Mouse (Mus musculus): ENCODE results near the gene Phex. TPM values are rescaled to one million over a fixed set of nuclear protein-coding genes. Genes with fewer than 3 reads are reported as not detected.
A peak's percentile ranks its signal among the peaks of the same experiment; 100 is the strongest.

The Phex gene
- polyA plus RNA-seq, 1 experiment from 2014 or later: 0.89 TPM

- ATAC-seq (ENCODE audit: low FRiP score): no peak
- H3K4me2 ChIP-seq (replicated peaks): no peak overlapping the region
- WGBS: 62% methylated on average over 1 of the region's 1 CpGs
- no peaks in the 10 kb centered on the region for H3K27me3 ChIP-seq
- no peaks in the 10 kb centered on the region for H3K4me1 ChIP-seq
- no peaks in the 10 kb centered on the region for H3K9me3 ChIP-seq (replicated peaks)
- no peak overlapping the region for H3K4me3 ChIP-seq
- no peaks in the 10 kb centered on the region for H3K36me3 ChIP-seq
- H3K9ac ChIP-seq: no peak overlapping the region
- no peak overlapping the region for H3K27ac ChIP-seq
These were observed 37.7 kb downstream of the Phex start for GRCm38 (mm10) chrX:157377456-157377855.

- Histone ChIP-seq H3K36me3 (no peaks in the 10 kb centered on the region), H3K27ac (no peak overlapping the region), H3K9ac (no peak overlapping the region), H3K4me2 (replicated peaks) (no peak overlapping the region), H3K4me3 (no peak overlapping the region), H3K4me1 (no peaks in the 10 kb centered on the region), H3K9me3 (replicated peaks) (no peaks in the 10 kb centered on the region), H3K27me3 (no peaks in the 10 kb centered on the region)
- WGBS: 72% methylated on average over 3 of the region's 3 CpGs
- ATAC-seq (ENCODE audit: low FRiP score): no peak
These were observed 41.2 kb downstream of the Phex start for GRCm38 (mm10) chrX:157373873-157374272.

DNA sequence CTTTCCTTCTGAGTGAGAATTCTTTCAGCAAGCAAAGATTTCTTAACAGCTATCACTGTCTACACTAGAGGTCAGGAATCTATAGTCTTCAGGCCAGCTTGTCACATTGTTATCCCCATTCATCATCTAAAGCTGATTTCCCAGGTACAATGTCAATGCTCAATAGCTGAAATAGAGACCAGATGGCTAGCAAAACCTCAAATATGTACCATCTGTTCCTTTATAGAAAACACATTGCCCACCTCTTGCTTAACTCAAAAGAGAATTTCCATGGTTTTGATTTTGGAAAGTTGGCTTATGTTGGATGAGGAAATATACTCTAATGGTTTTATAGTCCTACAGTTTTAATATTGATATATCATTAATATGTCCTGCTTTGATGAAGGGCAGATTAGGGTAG is 45.9 kb downstream of the Phex start:
- H3K9me3 ChIP-seq (replicated peaks): no peaks in the 10 kb centered on the region
- ATAC-seq (ENCODE audit: low FRiP score): no peak
- no peak overlapping the region for H3K4me3 ChIP-seq
- H3K4me2 ChIP-seq (replicated peaks): no peak overlapping the region
- no peaks in the 10 kb centered on the region for H3K36me3 ChIP-seq
- H3K27ac ChIP-seq: no peak overlapping the region
- H3K4me1 ChIP-seq: no peaks in the 10 kb centered on the region
- H3K27me3 ChIP-seq: no peaks in the 10 kb centered on the region
- H3K9ac ChIP-seq: no peak overlapping the region

DNA sequence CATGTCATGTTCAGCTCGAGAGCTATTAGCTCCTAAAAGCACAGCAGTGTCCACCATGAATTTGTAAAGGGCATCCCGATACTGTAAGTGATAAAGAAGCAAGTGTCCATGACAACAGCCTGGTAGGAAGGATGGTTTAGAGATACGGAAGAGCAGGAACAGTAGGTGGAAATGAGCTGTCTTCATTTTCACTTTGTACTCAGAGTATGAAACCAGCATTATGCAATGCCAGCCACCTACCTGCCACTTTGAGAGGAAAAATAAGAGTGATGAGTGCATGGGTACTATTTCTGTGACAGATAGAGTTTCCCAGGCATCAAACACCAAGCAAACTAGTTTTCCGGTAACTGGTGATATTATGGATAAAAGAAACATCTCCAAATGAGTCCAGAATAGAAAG is 59.6 kb downstream of the Phex start:
- no peaks in the 10 kb centered on the region for H3K4me1 ChIP-seq
- no peak overlapping the region for H3K27ac ChIP-seq
- no peaks in the 10 kb centered on the region for H3K27me3 ChIP-seq
- no peak overlapping the region for H3K4me2 ChIP-seq (replicated peaks)
- no peak for ATAC-seq (ENCODE audit: low FRiP score)
- H3K4me3 ChIP-seq: no peak overlapping the region
- H3K9me3 ChIP-seq (replicated peaks): no peaks in the 10 kb centered on the region
- 85% methylated on average over 4 of the region's 4 CpGs for WGBS
- no peak overlapping the region for H3K9ac ChIP-seq
- no peaks in the 10 kb centered on the region for H3K36me3 ChIP-seq

GRCm38 (mm10) chrX:157346201-157346600 is 68.9 kb downstream of the Phex start:
- Histone ChIP-seq H3K4me3 (no peak overlapping the region), H3K27me3 (no peaks in the 10 kb centered on the region), H3K36me3 (no peaks in the 10 kb centered on the region), H3K4me2 (replicated peaks) (no peak overlapping the region), H3K4me1 (no peaks in the 10 kb centered on the region), H3K9ac (no peak overlapping the region), H3K9me3 (replicated peaks) (no peaks in the 10 kb centered on the region), H3K27ac (no peak overlapping the region)
- WGBS: 84% methylated on average over 6 of the region's 6 CpGs
- no peak for ATAC-seq (ENCODE audit: low FRiP score)

DNA sequence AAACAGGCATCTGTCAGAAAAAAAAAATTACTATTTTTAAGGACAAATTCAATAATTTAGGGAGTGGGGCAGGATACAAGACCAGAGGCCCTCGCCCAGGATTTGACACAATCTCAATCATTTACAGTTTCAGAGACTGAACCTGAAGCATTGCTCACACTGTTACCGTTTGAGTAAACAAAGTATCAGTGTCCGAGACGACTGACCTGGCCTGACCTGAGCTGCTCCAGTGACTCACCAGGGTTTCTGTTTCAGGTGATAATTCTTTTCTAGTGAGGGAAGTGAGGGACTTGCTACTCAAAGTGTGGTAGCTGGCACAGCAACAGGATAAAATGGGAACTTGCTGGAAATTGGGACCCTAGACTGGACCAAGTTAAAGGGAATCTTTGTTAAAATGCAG is 80.4 kb downstream of the Phex start:
- H3K9ac ChIP-seq: no peak overlapping the region
- no peaks in the 10 kb centered on the region for H3K4me1 ChIP-seq
- H3K9me3 ChIP-seq (replicated peaks): no peaks in the 10 kb centered on the region
- no peak overlapping the region for H3K4me2 ChIP-seq (replicated peaks)
- no peaks in the 10 kb centered on the region for H3K27me3 ChIP-seq
- WGBS: 53% methylated on average over 4 of the region's 4 CpGs
- H3K27ac ChIP-seq: no peak overlapping the region
- ATAC-seq (ENCODE audit: low FRiP score): no peak
- H3K4me3 ChIP-seq: no peak overlapping the region
- H3K36me3 ChIP-seq: no peaks in the 10 kb centered on the region

GRCm38 (mm10) chrX:157329821-157330220 is 85.3 kb downstream of the Phex start:
- H3K9me3 ChIP-seq (replicated peaks): no peaks in the 10 kb centered on the region
- WGBS: 90% methylated on average over 3 of the region's 3 CpGs
- no peaks in the 10 kb centered on the region for H3K36me3 ChIP-seq
- H3K27ac ChIP-seq: no peak overlapping the region
- H3K27me3 ChIP-seq: no peaks in the 10 kb centered on the region
- ATAC-seq (ENCODE audit: low FRiP score): no peak
- H3K9ac ChIP-seq: no peak overlapping the region
- H3K4me3 ChIP-seq: no peak overlapping the region
- H3K4me1 ChIP-seq: no peaks in the 10 kb centered on the region
- H3K4me2 ChIP-seq (replicated peaks): no peak overlapping the region

DNA sequence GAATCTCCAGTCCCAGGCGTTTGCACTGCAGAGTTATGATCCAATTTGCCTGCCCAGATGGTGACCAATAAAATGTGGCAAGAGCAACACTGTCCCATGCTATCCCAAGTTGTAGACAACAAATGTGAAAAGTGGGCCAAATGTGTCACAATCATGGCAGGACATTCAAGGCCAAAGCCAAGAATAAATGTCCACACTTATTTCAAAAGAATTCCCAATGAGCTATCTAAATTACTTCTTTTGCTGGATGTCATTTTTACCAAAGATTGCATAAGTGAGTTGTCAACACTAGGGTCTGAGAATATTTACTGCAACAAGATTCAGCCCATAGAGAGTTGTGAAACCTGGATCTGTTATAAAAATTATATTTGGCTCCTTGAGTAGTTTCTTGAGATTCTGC is 86.7 kb downstream of the Phex start:
- Histone ChIP-seq H3K4me1 (no peaks in the 10 kb centered on the region), H3K9me3 (replicated peaks) (no peaks in the 10 kb centered on the region), H3K9ac (no peak overlapping the region), H3K4me2 (replicated peaks) (no peak overlapping the region), H3K36me3 (no peaks in the 10 kb centered on the region), H3K4me3 (no peak overlapping the region), H3K27me3 (no peaks in the 10 kb centered on the region), H3K27ac (no peak overlapping the region)
- WGBS: 68% methylated on average over 1 of the region's 1 CpGs
- no peak for ATAC-seq (ENCODE audit: low FRiP score)

DNA sequence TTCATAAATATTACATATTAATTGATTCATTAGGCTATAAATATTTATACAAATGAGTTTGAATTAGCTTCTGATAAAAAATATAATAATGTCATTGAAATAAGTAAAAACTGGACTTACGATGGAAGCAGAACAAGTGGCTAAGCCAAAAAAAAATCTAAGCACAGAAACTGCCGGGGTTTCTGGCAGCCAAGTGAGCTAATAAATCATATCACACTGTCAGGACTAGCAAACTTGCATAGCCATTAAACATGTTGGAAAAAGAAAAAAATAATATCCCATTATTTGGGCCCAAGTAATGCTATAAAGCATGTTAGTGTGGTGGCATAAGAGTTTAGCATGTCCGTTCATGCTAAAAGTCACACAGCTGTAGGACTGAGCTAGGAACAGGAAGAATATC is 87.4 kb downstream of the Phex start:
- no peak overlapping the region for H3K9ac ChIP-seq
- H3K4me2 ChIP-seq (replicated peaks): no peak overlapping the region
- WGBS: 91% methylated on average over 3 of the region's 3 CpGs
- no peak overlapping the region for H3K4me3 ChIP-seq
- no peaks in the 10 kb centered on the region for H3K9me3 ChIP-seq (replicated peaks)
- H3K27ac ChIP-seq: no peak overlapping the region
- no peaks in the 10 kb centered on the region for H3K4me1 ChIP-seq
- no peaks in the 10 kb centered on the region for H3K27me3 ChIP-seq
- no peaks in the 10 kb centered on the region for H3K36me3 ChIP-seq
- ATAC-seq (ENCODE audit: low FRiP score): no peak

- H3K4me2 ChIP-seq (replicated peaks): no peak overlapping the region
- 88% methylated on average over 3 of the region's 3 CpGs for WGBS
- ATAC-seq (ENCODE audit: low FRiP score): no peak
- H3K36me3 ChIP-seq: no peaks in the 10 kb centered on the region
- no peak overlapping the region for H3K4me3 ChIP-seq
- H3K27ac ChIP-seq: no peak overlapping the region
- H3K4me1 ChIP-seq: no peaks in the 10 kb centered on the region
- no peaks in the 10 kb centered on the region for H3K9me3 ChIP-seq (replicated peaks)
- H3K9ac ChIP-seq: no peak overlapping the region
- H3K27me3 ChIP-seq: no peaks in the 10 kb centered on the region
These were observed 90.7 kb downstream of the Phex start for GRCm38 (mm10) chrX:157324396-157324795.

GRCm38 (mm10) chrX:157310331-157310730 is 104.8 kb downstream of the Phex start:
- H3K9ac ChIP-seq: no peak overlapping the region
- no peak for ATAC-seq (ENCODE audit: low FRiP score)
- no peak overlapping the region for H3K27ac ChIP-seq
- H3K27me3 ChIP-seq: no peaks in the 10 kb centered on the region
- H3K36me3 ChIP-seq: no peaks in the 10 kb centered on the region
- 74% methylated on average over 3 of the region's 3 CpGs for WGBS
- no peaks in the 10 kb centered on the region for H3K9me3 ChIP-seq (replicated peaks)
- H3K4me1 ChIP-seq: no peaks in the 10 kb centered on the region
- no peak overlapping the region for H3K4me2 ChIP-seq (replicated peaks)
- no peak overlapping the region for H3K4me3 ChIP-seq

- no peaks in the 10 kb centered on the region for H3K9me3 ChIP-seq (replicated peaks)
- no peaks in the 10 kb centered on the region for H3K27me3 ChIP-seq
- no peaks in the 10 kb centered on the region for H3K4me1 ChIP-seq
- H3K9ac ChIP-seq: no peak overlapping the region
- 82% methylated on average over 1 of the region's 1 CpGs for WGBS
- no peak overlapping the region for H3K4me3 ChIP-seq
- no peak overlapping the region for H3K27ac ChIP-seq
- no peak for ATAC-seq (ENCODE audit: low FRiP score)
- H3K4me2 ChIP-seq (replicated peaks): no peak overlapping the region
- no peaks in the 10 kb centered on the region for H3K36me3 ChIP-seq
These were observed 106.9 kb downstream of the Phex start for GRCm38 (mm10) chrX:157308171-157308570.

DNA sequence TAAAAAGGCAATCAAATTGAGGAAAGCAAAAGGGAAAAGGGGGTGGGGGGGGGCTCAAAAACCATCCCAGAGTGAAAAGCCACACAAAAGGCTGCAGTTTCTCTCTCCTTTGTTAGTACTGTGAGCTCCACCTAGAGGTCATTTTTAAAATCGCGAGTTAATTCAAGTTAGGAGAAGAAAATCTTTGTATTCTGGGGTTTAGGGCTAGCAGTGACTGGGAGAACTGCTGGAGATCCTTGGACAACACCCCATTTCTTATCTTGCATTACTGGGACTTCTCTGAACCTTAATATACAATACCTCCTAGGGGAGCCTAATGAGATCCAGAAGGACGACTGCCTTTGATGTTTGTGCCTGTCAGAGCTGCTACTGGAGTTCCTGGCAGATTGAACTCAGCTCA is 107.7 kb downstream of the Phex start:
- Histone ChIP-seq H3K27ac (0 out of 2 replicates have a peak overlapping the region, but pooled peaks have one; percentile 2), H3K4me2 (replicated peaks) (no peak overlapping the region), H3K4me3 (no peak overlapping the region), H3K27me3 (no peaks in the 10 kb centered on the region), H3K4me1 (no peaks in the 10 kb centered on the region), H3K9ac (no peak overlapping the region), H3K36me3 (no peaks in the 10 kb centered on the region), H3K9me3 (replicated peaks) (no peaks in the 10 kb centered on the region)
- 7% methylated on average over 3 of the region's 3 CpGs for WGBS
- ATAC-seq (ENCODE audit: low FRiP score): peak; percentile 22; the same call in 1 of the 2 replicates

Measured in hindbrain, embryonic 12.5 days (tissue).